In genomic region chrX:36833397-36834084, GRCm38 (mm10) we compare ENCODE assay signal across 9 mouse cellular contexts. TPM values are rescaled to one million over a fixed set of nuclear protein-coding genes. Genes with fewer than 3 reads are reported as not detected.
DNase-seq lines count a peak whose midpoint lies in the region; ATAC-seq and TF ChIP-seq lines count a peak whose summit lies in the region.
"Had no signal": no experiment of that assay in that cellular context is flagged by ENCODE, and none has a peak within 500 bp of the region (broad histone marks: within the 10 kb centered on the region; RNA-seq: fewer than 3 reads in every experiment).

No protein-coding gene starts in this region.

- no peaks in the 10 kb centered on the region for H3K36me3 ChIP-seq in hindbrain, postnatal 0 days (ENCODE audit: insufficient read depth, low read length)

- peak; percentile 81 for ATAC-seq in hindbrain, postnatal 0 days
- ATAC-seq in megakaryocyte progenitor cell, adult 5-6 weeks (replicated peaks; ENCODE audit: poor library complexity) = peak; percentile 70
- ATAC-seq in activated CD4-positive, CD25-positive, alpha-beta regulatory T cell, adult 4 months = no peak

- H3K27me3 ChIP-seq in hindbrain, postnatal 0 days (ENCODE audit: insufficient read depth, low read length) = no peaks in the 10 kb centered on the region

- intact Hi-C loops in left cerebral cortex, postnatal 10 days (cut with DNase I) = loop anchor here (5.0 to 10.0 kb wide), 2 partner anchors 69 to 211 kb away; partner anchors contain the start of genes Nkrf and Sowahd

- 34% methylated on average over 19 of the region's 19 CpGs for WGBS in hindbrain, postnatal 0 days

- H3K9ac ChIP-seq in hindbrain, postnatal 0 days (replicated peaks; ENCODE audit: low read length) = peak overlapping the region; percentile 24; the same call in 1 of the 2 replicates

- H3K4me1 ChIP-seq in hindbrain, postnatal 0 days (ENCODE audit: insufficient read depth, low read length) = no peaks in the 10 kb centered on the region

- peak overlapping the region; percentile 53 for H3K4me2 ChIP-seq in hindbrain, postnatal 0 days (ENCODE audit: low read depth, low read length)

- 0 out of 2 replicates have a peak overlapping the region, but pooled peaks have one; percentile 36 for H3K27ac ChIP-seq in hindbrain, postnatal 0 days

- no peaks in the 10 kb centered on the region for H3K9me3 ChIP-seq in hindbrain, postnatal 0 days (ENCODE audit: low read length)
- H3K9me3 ChIP-seq: megakaryocyte, embryonic 14.5 days had no signal

- TF ChIP-seq CTCF in hindbrain, postnatal 0 days (IDR thresholded peaks at IDR 0.05; ENCODE audit: low read depth) = peak; percentile 78

- H3K4me3 ChIP-seq in hindbrain, postnatal 0 days (ENCODE audit: low read length) = peak overlapping the region; percentile 19
- H3K4me3 ChIP-seq: megakaryocyte, embryonic 14.5 days had no signal

- peak; percentile 62 for DNase-seq in T-cell, adult 2 months (ENCODE audit: low spot score)
- DNase-seq in cerebellum, adult 9-11 months = peak; percentile 47
- DNase-seq in frontal cortex, postnatal 25 days (ENCODE audit: low spot score in 2 of 2) = peak; percentile 55 to 59
- DNase-seq in hindbrain, postnatal 0 days (ENCODE audit: low spot score) = peak; percentile 79
- peak; percentile 29 to 52 for DNase-seq in left cerebral cortex, postnatal 10 days (ENCODE audit: extremely low spot score in 1 of 2, low spot score in 2 of 2)
- DNase-seq in right cerebral cortex, postnatal 4 days = peak; percentile 78

RNA-seq across cellular contexts. Expression of gene Slc25a5, which starts 38.1 kb away (rescaled TPM):
- total RNA-seq in hindbrain, postnatal 0 days (2014; rRNA removed) = 494 and 546 TPM in 2 replicates
- polyA plus RNA-seq in hindbrain, postnatal 0 days (2015; fragmentation: Nextera tagmentation; extraction: Ambion mirVana) = 693 and 697 TPM in 2 replicates
- total RNA-seq in left cerebral cortex, postnatal 10 days (2021) = 100 to 1,000 TPM; 328 to 349 TPM
- total RNA-seq in megakaryocyte progenitor cell, adult 5-6 weeks (2015) = 1,266 and 1,295 TPM in 2 replicates
- 902 and 1,027 TPM in 2 replicates for total RNA-seq in megakaryocyte progenitor cell, adult 5-6 weeks (2017)
- polyA plus RNA-seq in activated CD4-positive, CD25-positive, alpha-beta regulatory T cell, adult 4 months (2017; shearing (Covaris generic)) = 1,000 to 10,000 TPM; 1,556 to 1,740 TPM

RNA-seq across cellular contexts. Expression of gene Ube2a, which starts 40.2 kb away (rescaled TPM):
- 28.5 and 31.2 TPM in 2 replicates for total RNA-seq in hindbrain, postnatal 0 days (2014; rRNA removed)
- 134 and 140 TPM in 2 replicates for polyA plus RNA-seq in hindbrain, postnatal 0 days (2015; fragmentation: Nextera tagmentation; extraction: Ambion mirVana)
- total RNA-seq in left cerebral cortex, postnatal 10 days (2021) = 10 to 100 TPM; 61.7 to 63.9 TPM
- total RNA-seq in megakaryocyte progenitor cell, adult 5-6 weeks (2015) = 76.8 and 92.8 TPM in 2 replicates
- 23.2 and 26.2 TPM in 2 replicates for total RNA-seq in megakaryocyte progenitor cell, adult 5-6 weeks (2017)
- polyA plus RNA-seq in activated CD4-positive, CD25-positive, alpha-beta regulatory T cell, adult 4 months (2017; shearing (Covaris generic)) = 100 to 1,000 TPM; 134 to 158 TPM

RNA-seq across cellular contexts. Expression of gene C330007P06Rik, which starts 40.4 kb away (rescaled TPM):
- total RNA-seq in hindbrain, postnatal 0 days (2014; rRNA removed) = 20.5 and 26.8 TPM in 2 replicates
- polyA plus RNA-seq in hindbrain, postnatal 0 days (2015; fragmentation: Nextera tagmentation; extraction: Ambion mirVana) = 20.5 and 21.5 TPM in 2 replicates
- 10 to 100 TPM; 30.2 to 32.3 TPM for total RNA-seq in left cerebral cortex, postnatal 10 days (2021)
- total RNA-seq in megakaryocyte progenitor cell, adult 5-6 weeks (2015) = 29.1 and 31.2 TPM in 2 replicates
- total RNA-seq in megakaryocyte progenitor cell, adult 5-6 weeks (2017) = 63.5 and 75.6 TPM in 2 replicates
- 10 to 100 TPM; 27.3 to 30.0 TPM for polyA plus RNA-seq in activated CD4-positive, CD25-positive, alpha-beta regulatory T cell, adult 4 months (2017; shearing (Covaris generic))
